ENCODE assay signal across 7 mouse cellular contexts in genomic region chr6:86400972-86401371, GRCm38 (mm10). TPM values are rescaled to one million over a fixed set of nuclear protein-coding genes. Genes with fewer than 3 reads are reported as not detected.
DNase-seq lines count a peak whose midpoint lies in the region; ATAC-seq lines count a peak whose summit lies in the region.

No protein-coding gene starts in this region.

- no peaks in the 10 kb centered on the region for H3K4me1 ChIP-seq in hindbrain, embryonic 12.5 days

- H3K4me3 ChIP-seq in hindbrain, embryonic 12.5 days, result peak overlapping the region; percentile 10; the same call in 1 of the 2 replicates

- H3K36me3 ChIP-seq in hindbrain, embryonic 12.5 days, result no peaks in the 10 kb centered on the region

- WGBS in hindbrain, embryonic 12.5 days, result 9% methylated on average over 9 of the region's 9 CpGs

- H3K27ac ChIP-seq in hindbrain, embryonic 12.5 days, result no peak overlapping the region

- H3K4me2 ChIP-seq in hindbrain, embryonic 12.5 days (replicated peaks), result peak overlapping the region; percentile 37

- no peaks in the 10 kb centered on the region for H3K27me3 ChIP-seq in hindbrain, embryonic 12.5 days

- DNase-seq in R1 (ENCODE audit: low read depth, low spot score), result peak; percentile 90
- DNase-seq in cerebellum, adult 9-11 months, result peak; percentile 57
- peak; percentile 31 to 40 for DNase-seq in frontal cortex, postnatal 14 days (ENCODE audit: low spot score in 2 of 2)
- DNase-seq in left cerebral cortex, postnatal 10 days (ENCODE audit: extremely low spot score in 1 of 2, low spot score in 2 of 2), result peak; percentile 53 to 77
- peak; percentile 32 to 38 for DNase-seq in right cerebral cortex, postnatal 36 days (ENCODE audit: low spot score in 2 of 2)

- intact Hi-C loops in left cerebral cortex, postnatal 10 days (cut with DNase I), result loop anchor here (5.0 to 10.0 kb wide), 2 partner anchors 34 to 456 kb away; partner anchors contain the start of gene Fam136a

- no peak for ATAC-seq in hindbrain, embryonic 12.5 days (ENCODE audit: low FRiP score)
- peak; percentile 59 for ATAC-seq in megakaryocyte progenitor cell, adult 5-6 weeks (replicated peaks; ENCODE audit: poor library complexity)

- H3K9ac ChIP-seq in hindbrain, embryonic 12.5 days, result no peak overlapping the region

- no peaks in the 10 kb centered on the region for H3K9me3 ChIP-seq in hindbrain, embryonic 12.5 days (replicated peaks)

RNA-seq across cellular contexts. Expression of gene Tia1, which starts 3.0 kb away (rescaled TPM):
- 349 and 355 TPM in 2 replicates for polyA plus RNA-seq in hindbrain, embryonic 12.5 days (2016; fragmentation: Nextera tagmentation; extraction: Ambion mirVana)
- total RNA-seq in left cerebral cortex, postnatal 10 days (2021), result 100 to 1,000 TPM; 125 to 127 TPM
- total RNA-seq in megakaryocyte progenitor cell, adult 5-6 weeks (2015), result 67.3 and 125 TPM in 2 replicates
- 75.5 and 98.4 TPM in 2 replicates for total RNA-seq in megakaryocyte progenitor cell, adult 5-6 weeks (2017)

RNA-seq across cellular contexts. Expression of gene Pcyox1, which starts 4.0 kb away (rescaled TPM):
- polyA plus RNA-seq in hindbrain, embryonic 12.5 days (2016; fragmentation: Nextera tagmentation; extraction: Ambion mirVana), result 123 and 125 TPM in 2 replicates
- total RNA-seq in left cerebral cortex, postnatal 10 days (2021), result 100 to 1,000 TPM; 114 TPM
- total RNA-seq in megakaryocyte progenitor cell, adult 5-6 weeks (2015), result 33.1 and 40.5 TPM in 2 replicates
- 65.6 and 88.1 TPM in 2 replicates for total RNA-seq in megakaryocyte progenitor cell, adult 5-6 weeks (2017)

RNA-seq across cellular contexts. Expression of gene Gm44790, which starts 25.5 kb away (rescaled TPM):
- polyA plus RNA-seq in hindbrain, embryonic 12.5 days (2016; fragmentation: Nextera tagmentation; extraction: Ambion mirVana), result not detected in 2 replicates
- under 1 TPM in 1 of 2 experiments, not detected in 1; 0.59 TPM for total RNA-seq in left cerebral cortex, postnatal 10 days (2021)
- not detected in 2 replicates for total RNA-seq in megakaryocyte progenitor cell, adult 5-6 weeks (2015)
- 1.8 TPM in 1 of 2 replicates, not detected in the other for total RNA-seq in megakaryocyte progenitor cell, adult 5-6 weeks (2017)

RNA-seq across cellular contexts. Expression of gene Snrpg, which starts 29.9 kb away (rescaled TPM):
- 394 and 521 TPM in 2 replicates for polyA plus RNA-seq in hindbrain, embryonic 12.5 days (2016; fragmentation: Nextera tagmentation; extraction: Ambion mirVana)
- 10 to 100 TPM; 66.9 to 87.6 TPM for total RNA-seq in left cerebral cortex, postnatal 10 days (2021)
- total RNA-seq in megakaryocyte progenitor cell, adult 5-6 weeks (2015), result 520 and 538 TPM in 2 replicates
- 60.0 and 69.9 TPM in 2 replicates for total RNA-seq in megakaryocyte progenitor cell, adult 5-6 weeks (2017)

RNA-seq across cellular contexts. Expression of gene Fam136a, which starts 35.5 kb away (rescaled TPM):
- 107 and 116 TPM in 2 replicates for polyA plus RNA-seq in hindbrain, embryonic 12.5 days (2016; fragmentation: Nextera tagmentation; extraction: Ambion mirVana)
- total RNA-seq in left cerebral cortex, postnatal 10 days (2021), result 10 to 100 TPM; 34.0 to 34.6 TPM
- 55.2 and 59.2 TPM in 2 replicates for total RNA-seq in megakaryocyte progenitor cell, adult 5-6 weeks (2015)
- 78.4 and 102 TPM in 2 replicates for total RNA-seq in megakaryocyte progenitor cell, adult 5-6 weeks (2017)

Comparison
In these comparisons a context has a peak if more than half of its experiments do, and no peak if none do; other contexts are left out.
1. DNase-seq: peak in every context shown above with its lines; median percentile 90 in R1; 65 in left cerebral cortex, postnatal 10 days; 57 in cerebellum, adult 9-11 months; 36 in frontal cortex, postnatal 14 days; 35 in right cerebral cortex, postnatal 36 days.